10 mouse cellular contexts compared by ENCODE assay signal in genomic region chr3:135597014-135597413, GRCm38 (mm10).
A peak's percentile ranks its signal among the peaks of the same experiment; 100 is the strongest.
DNase-seq lines count a peak whose midpoint lies in the region; ATAC-seq lines count a peak whose summit lies in the region.
"Had no signal": no experiment of that assay in that cellular context is flagged by ENCODE, and none has a peak within 500 bp of the region (broad histone marks: within the 10 kb centered on the region; RNA-seq: fewer than 3 reads in every experiment).

No protein-coding gene starts in this region.

- H3K4me1 ChIP-seq in forebrain, embryonic 15.5 days: no peaks in the 10 kb centered on the region

- no peaks in the 10 kb centered on the region for H3K27me3 ChIP-seq in forebrain, embryonic 15.5 days

- H3K4me2 ChIP-seq in forebrain, embryonic 15.5 days (replicated peaks): no peak overlapping the region

- H3K9me3 ChIP-seq in forebrain, embryonic 15.5 days: no peaks in the 10 kb centered on the region

- H3K9ac ChIP-seq in forebrain, embryonic 15.5 days (replicated peaks): no peak overlapping the region

- no peak overlapping the region for H3K4me3 ChIP-seq in forebrain, embryonic 15.5 days

- peaks cover 9% of the 10 kb centered on the region; the same call in 1 of the 2 replicates for H3K36me3 ChIP-seq in forebrain, embryonic 15.5 days

- no peak overlapping the region for H3K27ac ChIP-seq in forebrain, embryonic 15.5 days (replicated peaks)

- peak; percentile 87 for ATAC-seq in granulocyte monocyte progenitor cell, adult 5-6 weeks (replicated peaks; ENCODE audit: poor library complexity, severe bottlenecking)
- ATAC-seq in megakaryocyte, adult 5-6 weeks (ENCODE audit: poor library complexity, severe bottlenecking): peak; percentile 75
- ATAC-seq in forebrain, embryonic 15.5 days (replicated peaks): no peak
- ATAC-seq in activated CD4-positive, CD25-positive, alpha-beta regulatory T cell, adult 4 months: no peak

- WGBS in forebrain, embryonic 15.5 days: 50% methylated on average over 4 of the region's 4 CpGs

- peak; percentile 25 for DNase-seq in kidney, adult 9 months
- no peak for DNase-seq in kidney, adult 8-10 months
- DNase-seq in kidney, postnatal 14 days: peak; percentile 51
- no peak for DNase-seq in thymus, postnatal 25 days
- DNase-seq: adrenal gland, postnatal 25 days; right cerebral cortex, adult 18-20 months had no signal

Comparison
In these comparisons a context has a peak if more than half of its experiments do, and no peak if none do; other contexts are left out.
1. DNase-seq: peak in kidney, adult 9 months (single experiment) and kidney, postnatal 14 days (single experiment); none in kidney, adult 8-10 months (0 of 2) and thymus, postnatal 25 days (single experiment).
2. ATAC-seq: peak in granulocyte monocyte progenitor cell, adult 5-6 weeks (single experiment) and megakaryocyte, adult 5-6 weeks (single experiment); none in forebrain, embryonic 15.5 days (single experiment) and activated CD4-positive, CD25-positive, alpha-beta regulatory T cell, adult 4 months (single experiment).